Mouse (Mus musculus): ENCODE results near the gene Socs1. TPM values are rescaled to one million over a fixed set of nuclear protein-coding genes. Genes with fewer than 3 reads are reported as not detected.

Gene Socs1
- polyA plus RNA-seq, 1 experiment from 2014 or later, result 3.2 TPM

DNA sequence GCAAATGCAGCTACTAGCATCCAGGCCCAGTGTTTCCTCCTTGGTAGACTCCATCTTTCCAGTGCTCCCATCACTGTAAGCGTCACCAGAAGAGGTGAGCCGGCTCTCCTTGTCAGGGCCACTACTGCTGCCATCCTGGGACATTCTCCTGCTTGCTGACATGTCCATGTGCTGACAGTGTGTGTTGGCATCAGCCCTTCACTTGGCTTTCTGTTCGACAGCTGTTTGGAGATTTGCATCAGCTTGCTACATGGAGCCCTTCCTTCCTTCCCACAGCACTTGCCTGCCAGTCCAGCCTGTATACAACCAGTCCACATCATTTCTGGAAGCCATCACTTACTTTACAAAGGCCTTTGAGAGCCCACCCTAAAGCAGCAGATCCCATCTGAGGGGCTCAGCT, 46.5 kb downstream of the Socs1 start:
- no peak overlapping the region for H3K4me2 ChIP-seq
- H3K9me3 ChIP-seq (ENCODE audit: control insufficient read depth, low read length), result no peaks in the 10 kb centered on the region
- no peaks in the 10 kb centered on the region for H3K27me3 ChIP-seq (replicated peaks; ENCODE audit: control insufficient read depth, insufficient read depth, low read length)
- DNase-seq (ENCODE audit: low spot score) (no peak), ATAC-seq (replicated peaks; ENCODE audit: low FRiP score) (no peak)
- WGBS, result 78% methylated on average over 3 of the region's 3 CpGs
- no peak overlapping the region for H3K4me3 ChIP-seq (ENCODE audit: low read depth, low read length)
- H3K27ac ChIP-seq (ENCODE audit: low read depth, low read length), result no peak overlapping the region; the same call in 1 of the 2 replicates
- H3K4me1 ChIP-seq (replicated peaks; ENCODE audit: control insufficient read depth, insufficient read depth, low read length), result 0 out of 2 replicates have a peak, but pooled peaks cover 5% of the 10 kb centered on the region
- no peaks in the 10 kb centered on the region for H3K36me3 ChIP-seq (ENCODE audit: control insufficient read depth, insufficient read depth, low read length)
- H3K9ac ChIP-seq (ENCODE audit: low read depth, low read length), result no peak overlapping the region

DNA sequence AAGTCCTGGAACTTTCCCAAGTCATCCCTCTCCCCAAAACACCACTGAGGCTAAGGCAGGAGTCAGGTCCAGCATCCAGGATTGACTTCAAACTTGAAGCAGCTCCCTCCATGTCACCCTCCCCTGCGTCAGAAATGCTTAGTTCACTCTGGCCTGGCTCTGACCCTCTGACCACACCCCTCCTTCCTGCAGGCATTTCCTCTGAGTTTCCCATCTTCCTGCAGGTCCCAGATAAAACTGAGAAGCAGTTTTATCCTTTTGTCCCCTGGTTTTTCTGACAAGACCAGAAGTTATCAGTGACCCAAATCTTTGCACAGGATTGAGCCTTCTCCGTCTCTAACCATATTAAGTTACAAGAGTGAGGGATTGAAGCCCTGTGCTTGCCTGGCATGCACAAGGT, 47.8 kb downstream of the Socs1 start:
- ATAC-seq (replicated peaks; ENCODE audit: low FRiP score), result no peak
- H3K4me1 ChIP-seq (replicated peaks; ENCODE audit: control insufficient read depth, insufficient read depth, low read length), result 0 out of 2 replicates have a peak, but pooled peaks cover 5% of the 10 kb centered on the region
- H3K27me3 ChIP-seq (replicated peaks; ENCODE audit: control insufficient read depth, insufficient read depth, low read length), result no peaks in the 10 kb centered on the region
- no peak overlapping the region for H3K4me2 ChIP-seq
- peak overlapping the region; percentile 34; the same call in 1 of the 2 replicates for H3K27ac ChIP-seq (ENCODE audit: low read depth, low read length)
- 21% methylated on average over 2 of the region's 2 CpGs for WGBS
- no peaks in the 10 kb centered on the region for H3K36me3 ChIP-seq (ENCODE audit: control insufficient read depth, insufficient read depth, low read length)
- no peak for DNase-seq (ENCODE audit: low spot score)
- no peak overlapping the region for H3K4me3 ChIP-seq (ENCODE audit: low read depth, low read length)
- no peaks in the 10 kb centered on the region for H3K9me3 ChIP-seq (ENCODE audit: control insufficient read depth, low read length)
- no peak overlapping the region for H3K9ac ChIP-seq (ENCODE audit: low read depth, low read length)

DNA sequence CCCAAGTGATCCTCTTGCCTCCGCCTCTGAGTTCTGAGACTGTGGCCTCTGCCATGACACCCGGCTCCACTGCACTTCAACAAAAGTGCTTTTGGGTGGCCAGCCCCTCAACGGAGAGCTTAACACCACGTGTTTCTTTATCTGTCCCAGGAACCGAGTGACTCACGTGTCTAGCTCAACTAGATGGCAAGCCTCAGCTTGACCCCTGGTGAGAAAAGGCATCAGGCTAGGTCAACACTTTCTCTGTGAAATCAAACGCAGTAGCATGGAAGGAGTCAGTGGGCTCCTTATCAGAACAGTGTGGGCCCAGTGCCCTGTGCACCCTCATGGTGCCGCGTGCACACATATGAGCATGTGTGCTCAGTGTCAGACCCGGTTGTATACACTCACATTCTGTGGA, 49.0 kb downstream of the Socs1 start:
- Histone ChIP-seq H3K4me1 (replicated peaks; ENCODE audit: control insufficient read depth, insufficient read depth, low read length) (peaks cover 11% of the 10 kb centered on the region; the same call in 1 of the 2 replicates), H3K36me3 (ENCODE audit: control insufficient read depth, insufficient read depth, low read length) (no peaks in the 10 kb centered on the region), H3K4me2 (no peak overlapping the region), H3K4me3 (ENCODE audit: low read depth, low read length) (no peak overlapping the region), H3K27me3 (replicated peaks; ENCODE audit: control insufficient read depth, insufficient read depth, low read length) (no peaks in the 10 kb centered on the region), H3K27ac (ENCODE audit: low read depth, low read length) (no peak overlapping the region), H3K9me3 (ENCODE audit: control insufficient read depth, low read length) (no peaks in the 10 kb centered on the region), H3K9ac (ENCODE audit: low read depth, low read length) (no peak overlapping the region)
- DNase-seq (ENCODE audit: low spot score) (no peak), ATAC-seq (replicated peaks; ENCODE audit: low FRiP score) (no peak)
- 47% methylated on average over 10 of the region's 10 CpGs for WGBS

DNA sequence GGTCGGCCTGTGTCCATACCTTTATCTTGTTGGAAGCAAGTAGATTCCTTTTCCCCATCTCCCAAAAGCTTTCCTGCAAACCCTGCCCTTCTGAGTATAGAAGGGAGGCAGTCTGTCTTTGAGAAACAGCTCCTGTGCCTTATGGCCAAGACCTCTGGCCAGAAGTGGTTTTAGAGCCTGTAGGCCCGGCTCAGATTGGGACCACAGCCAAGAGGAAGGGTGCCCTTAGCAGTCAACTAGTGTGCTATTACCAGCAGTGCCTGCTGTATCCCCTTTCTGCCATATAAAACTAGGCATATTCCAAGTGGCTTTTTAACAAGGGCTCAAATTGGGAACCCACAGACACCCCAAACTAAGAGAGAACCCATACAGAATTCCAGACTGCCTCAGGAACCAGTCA, 49.6 kb downstream of the Socs1 start:
- no peak overlapping the region for H3K9ac ChIP-seq (ENCODE audit: low read depth, low read length)
- ATAC-seq (replicated peaks; ENCODE audit: low FRiP score) (no peak), DNase-seq (ENCODE audit: low spot score) (no peak)
- H3K9me3 ChIP-seq (ENCODE audit: control insufficient read depth, low read length), result no peaks in the 10 kb centered on the region
- no peak overlapping the region for H3K4me2 ChIP-seq
- H3K4me3 ChIP-seq (ENCODE audit: low read depth, low read length), result no peak overlapping the region
- no peaks in the 10 kb centered on the region for H3K27me3 ChIP-seq (replicated peaks; ENCODE audit: control insufficient read depth, insufficient read depth, low read length)
- WGBS, result 74% methylated on average over 2 of the region's 2 CpGs
- H3K27ac ChIP-seq (ENCODE audit: low read depth, low read length), result no peak overlapping the region
- no peaks in the 10 kb centered on the region for H3K36me3 ChIP-seq (ENCODE audit: control insufficient read depth, insufficient read depth, low read length)
- peaks cover 11% of the 10 kb centered on the region; the same call in 1 of the 2 replicates for H3K4me1 ChIP-seq (replicated peaks; ENCODE audit: control insufficient read depth, insufficient read depth, low read length)

DNA sequence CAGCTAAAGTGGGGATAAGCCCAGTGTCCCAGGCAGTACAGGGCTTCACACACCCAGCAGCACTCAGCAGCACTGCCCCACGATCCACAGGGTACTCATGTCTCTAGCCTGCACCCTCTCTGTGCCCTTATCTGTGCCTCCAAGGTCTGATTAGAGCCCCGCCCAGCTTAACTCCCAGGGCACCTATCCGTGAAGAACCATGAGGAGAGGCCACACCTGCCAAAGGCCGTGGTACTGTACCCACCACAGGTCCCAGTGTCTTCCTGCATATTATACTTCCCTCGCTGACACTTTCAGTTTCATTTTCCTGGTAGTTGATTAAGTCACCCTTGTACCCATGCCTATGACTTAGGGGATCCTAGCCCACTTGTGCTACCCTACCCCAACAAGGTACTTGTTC, 52.9 kb downstream of the Socs1 start:
- Histone ChIP-seq H3K9ac (ENCODE audit: low read depth, low read length) (no peak overlapping the region), H3K27ac (ENCODE audit: low read depth, low read length) (no peak overlapping the region), H3K4me2 (peak overlapping the region; percentile 31), H3K36me3 (ENCODE audit: control insufficient read depth, insufficient read depth, low read length) (no peaks in the 10 kb centered on the region), H3K4me1 (replicated peaks; ENCODE audit: control insufficient read depth, insufficient read depth, low read length) (peaks cover 6% of the 10 kb centered on the region; the same call in 1 of the 2 replicates), H3K27me3 (replicated peaks; ENCODE audit: control insufficient read depth, insufficient read depth, low read length) (no peaks in the 10 kb centered on the region), H3K9me3 (ENCODE audit: control insufficient read depth, low read length) (no peaks in the 10 kb centered on the region), H3K4me3 (ENCODE audit: low read depth, low read length) (no peak overlapping the region)
- ATAC-seq (replicated peaks; ENCODE audit: low FRiP score), result peak; percentile 89
- WGBS, result 49% methylated on average over 5 of the region's 5 CpGs
- DNase-seq (ENCODE audit: low spot score), result no peak

Other genes with a start within 250 kb of the Socs1 start
- gene Dexi, start 242.5 kb downstream of the Socs1 start, polyA plus RNA-seq (2014; fragmentation: Nextera tagmentation; extraction: Ambion mirVana), result 8.7 and 9.6 TPM in 2 replicates
- 25.6 and 27.4 TPM in 2 replicates for gene Clec16a, start 240.2 kb downstream of the Socs1 start, polyA plus RNA-seq (2014; fragmentation: Nextera tagmentation; extraction: Ambion mirVana)
- not detected in 2 replicates for gene Tnp2, start 3.1 kb upstream of the Socs1 start, polyA plus RNA-seq (2014; fragmentation: Nextera tagmentation; extraction: Ambion mirVana)
- not detected in 2 replicates for gene Prm3, start 5.4 kb upstream of the Socs1 start, polyA plus RNA-seq (2014; fragmentation: Nextera tagmentation; extraction: Ambion mirVana)
- not detected in 2 replicates for gene Prm2, start 10.6 kb upstream of the Socs1 start, polyA plus RNA-seq (2014; fragmentation: Nextera tagmentation; extraction: Ambion mirVana)
- gene Prm1, start 20.3 kb upstream of the Socs1 start, polyA plus RNA-seq (2014; fragmentation: Nextera tagmentation; extraction: Ambion mirVana), result not detected in 2 replicates
- gene Gm11172, start 27.4 kb upstream of the Socs1 start, polyA plus RNA-seq (2014; fragmentation: Nextera tagmentation; extraction: Ambion mirVana), result not detected in 2 replicates
- 3.0 and 3.4 TPM in 2 replicates for gene Rmi2, start 49.5 kb upstream of the Socs1 start, polyA plus RNA-seq (2014; fragmentation: Nextera tagmentation; extraction: Ambion mirVana)